Mouse (Mus musculus) spleen, postnatal 36 days (tissue): ENCODE results near the gene Gsdma2.

ENCODE experiments used
- DNase-seq, 2 experiments: peaks; one replicate each; pipeline ENCODE4 v3.0.0; 2022; ENCODE audit warnings: low spot score in 2 of 2, mixed read lengths in 1 of 2

Gsdma2 gene

DNA sequence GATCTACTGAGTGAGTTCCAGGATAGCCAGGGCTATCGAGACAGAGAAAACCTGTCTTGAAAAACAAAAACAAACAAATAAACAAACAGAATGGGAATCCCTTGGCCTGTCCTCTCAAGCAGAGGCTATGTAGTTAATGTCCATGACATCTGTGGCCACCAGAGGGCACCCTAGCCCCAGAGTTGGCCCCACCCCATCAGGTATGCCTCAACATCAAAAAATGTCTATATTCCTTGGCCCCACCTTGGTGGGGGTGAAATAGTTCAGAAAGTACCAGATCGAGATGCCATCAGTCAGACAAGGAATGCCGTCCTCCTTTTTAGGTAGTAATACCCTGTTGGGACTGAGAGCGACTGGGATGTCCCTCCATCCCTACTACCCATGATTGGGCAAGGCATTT lies 53.4 kb downstream of the Gsdma2 start:
- peak; percentile 57 to 70 for DNase-seq

DNA sequence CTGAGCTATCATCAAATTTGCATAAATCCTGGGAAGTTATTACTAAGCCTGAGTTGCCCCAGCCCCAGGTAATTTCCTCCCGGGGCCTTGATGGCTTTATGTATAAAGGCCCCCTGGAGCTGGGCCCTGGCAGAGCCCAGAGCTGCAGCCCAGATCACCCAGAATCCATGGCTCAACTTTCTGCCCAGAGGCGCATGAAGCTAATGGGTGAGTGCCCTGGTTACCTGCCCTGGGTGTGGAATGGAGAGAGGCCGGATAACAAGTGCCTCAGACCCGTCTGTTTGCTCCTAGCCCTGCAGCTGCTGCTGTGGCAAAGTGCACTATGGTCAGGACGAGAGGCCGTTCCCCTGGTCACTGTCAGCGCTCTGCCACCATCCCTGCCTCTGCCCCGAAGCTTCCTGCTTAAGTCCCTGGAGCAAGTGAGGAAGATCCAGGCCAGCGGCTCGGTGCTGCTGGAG lies 54.7 kb downstream of the Gsdma2 start, which contains the start of gene Csf3:
Gene Csf3 (plus strand): TSS at position 51 of the 458 bp plus-strand sequence.
- DNase-seq = no peak

DNA sequence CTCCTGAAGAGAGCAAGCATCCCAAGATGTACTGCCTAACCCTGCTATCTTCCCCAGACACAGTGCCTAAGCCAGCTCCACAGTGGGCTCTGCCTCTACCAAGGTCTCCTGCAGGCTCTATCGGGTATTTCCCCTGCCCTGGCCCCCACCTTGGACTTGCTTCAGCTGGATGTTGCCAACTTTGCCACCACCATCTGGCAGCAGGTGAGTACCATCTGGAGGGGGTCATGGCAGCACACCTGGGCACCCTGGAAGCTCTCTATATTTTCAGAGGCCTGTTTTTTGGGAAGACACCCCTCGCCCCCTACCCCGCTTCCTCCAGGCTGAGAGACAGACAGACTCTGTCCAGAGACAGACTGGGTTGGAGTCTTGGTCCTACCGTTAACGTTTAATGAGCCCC lies 55.8 kb downstream of the Gsdma2 start:
- DNase-seq = no peak

DNA sequence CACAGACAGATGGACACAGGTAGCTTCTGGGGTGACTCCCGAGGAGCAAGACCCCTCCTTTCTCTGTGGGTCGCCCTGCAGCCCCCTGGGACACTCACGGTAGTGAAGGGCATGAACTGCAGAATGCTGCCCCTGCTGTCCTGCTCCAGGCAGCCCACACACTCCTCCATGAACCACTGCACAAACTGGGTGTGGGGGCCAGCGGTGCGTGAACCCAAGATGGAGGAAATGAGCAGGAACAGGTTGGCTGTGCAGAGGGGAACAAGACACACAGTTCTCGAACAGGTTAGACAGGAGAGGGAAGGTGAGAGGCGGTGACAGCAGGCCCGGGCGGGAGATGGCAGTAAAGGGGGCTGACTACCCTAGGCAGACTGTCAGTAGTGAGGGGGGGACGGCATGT lies 58.5 kb downstream of the Gsdma2 start:
- no peak for DNase-seq
